Mouse (Mus musculus) right cerebral cortex, postnatal 25 days (tissue): ENCODE results near the gene Ap1s3.
"Not testable (repeated sequence)": the region's sequence is repeated elsewhere in the genome, so short reads cannot be mapped to it uniquely, and the experiment has no call there.

Experiments
- DNase-seq: peaks from one replicate; pipeline ENCODE4 v3.0.0; 2022

Ap1s3 gene

GRCm38 (mm10) chr1:79659598-79659997, 12.2 kb downstream of the Ap1s3 start:
- DNase-seq = no peak

GRCm38 (mm10) chr1:79657411-79657810, 14.4 kb downstream of the Ap1s3 start:
- DNase-seq = no peak

GRCm38 (mm10) chr1:79655819-79656555, 15.8 kb downstream of the Ap1s3 start:
- DNase-seq = no peak

GRCm38 (mm10) chr1:79654948-79655347, 16.8 kb downstream of the Ap1s3 start:
- no peak for DNase-seq

- DNase-seq = no peak
Observed at GRCm38 (mm10) chr1:79643411-79644110, 28.2 kb downstream of the Ap1s3 start.

GRCm38 (mm10) chr1:79642680-79643079, 29.1 kb downstream of the Ap1s3 start:
- DNase-seq = no peak

GRCm38 (mm10) chr1:79641355-79641754, 30.4 kb downstream of the Ap1s3 start:
- no peak for DNase-seq

- DNase-seq = peak; percentile 63
Observed at GRCm38 (mm10) chr1:79640151-79640550, 31.6 kb downstream of the Ap1s3 start.

- DNase-seq = no peak
Observed at GRCm38 (mm10) chr1:79639683-79640082, 32.1 kb downstream of the Ap1s3 start.

GRCm38 (mm10) chr1:79639107-79639506, 32.7 kb downstream of the Ap1s3 start:
- DNase-seq = no peak

GRCm38 (mm10) chr1:79637768-79638167, 34.0 kb downstream of the Ap1s3 start:
- DNase-seq = no peak

- no peak for DNase-seq
Observed at GRCm38 (mm10) chr1:79631521-79631920, 40.3 kb downstream of the Ap1s3 start.

- DNase-seq = no peak
Observed at GRCm38 (mm10) chr1:79629726-79630125, 42.0 kb downstream of the Ap1s3 start.

- DNase-seq = no peak
Observed at GRCm38 (mm10) chr1:79626140-79626539, 45.6 kb downstream of the Ap1s3 start.

- no peak for DNase-seq
Observed at GRCm38 (mm10) chr1:79619434-79619833, 52.3 kb downstream of the Ap1s3 start.

GRCm38 (mm10) chr1:79616492-79616891, 55.3 kb downstream of the Ap1s3 start:
- DNase-seq = no peak

- DNase-seq = no peak
Observed at GRCm38 (mm10) chr1:79614456-79614855, 57.3 kb downstream of the Ap1s3 start.

GRCm38 (mm10) chr1:79611271-79611670, 60.5 kb downstream of the Ap1s3 start:
- not testable (repeated sequence) for DNase-seq

GRCm38 (mm10) chr1:79608856-79609255, 62.9 kb downstream of the Ap1s3 start:
- not testable (repeated sequence) for DNase-seq

- no peak for DNase-seq
Observed at GRCm38 (mm10) chr1:79602500-79602899, 69.3 kb downstream of the Ap1s3 start.

GRCm38 (mm10) chr1:79598385-79599178, 73.2 kb downstream of the Ap1s3 start:
- no peak for DNase-seq

GRCm38 (mm10) chr1:79592721-79593277, 79.0 kb downstream of the Ap1s3 start:
- DNase-seq = no peak

GRCm38 (mm10) chr1:79591091-79591490, 80.7 kb downstream of the Ap1s3 start:
- DNase-seq = no peak
